In the genomic region with DNA sequence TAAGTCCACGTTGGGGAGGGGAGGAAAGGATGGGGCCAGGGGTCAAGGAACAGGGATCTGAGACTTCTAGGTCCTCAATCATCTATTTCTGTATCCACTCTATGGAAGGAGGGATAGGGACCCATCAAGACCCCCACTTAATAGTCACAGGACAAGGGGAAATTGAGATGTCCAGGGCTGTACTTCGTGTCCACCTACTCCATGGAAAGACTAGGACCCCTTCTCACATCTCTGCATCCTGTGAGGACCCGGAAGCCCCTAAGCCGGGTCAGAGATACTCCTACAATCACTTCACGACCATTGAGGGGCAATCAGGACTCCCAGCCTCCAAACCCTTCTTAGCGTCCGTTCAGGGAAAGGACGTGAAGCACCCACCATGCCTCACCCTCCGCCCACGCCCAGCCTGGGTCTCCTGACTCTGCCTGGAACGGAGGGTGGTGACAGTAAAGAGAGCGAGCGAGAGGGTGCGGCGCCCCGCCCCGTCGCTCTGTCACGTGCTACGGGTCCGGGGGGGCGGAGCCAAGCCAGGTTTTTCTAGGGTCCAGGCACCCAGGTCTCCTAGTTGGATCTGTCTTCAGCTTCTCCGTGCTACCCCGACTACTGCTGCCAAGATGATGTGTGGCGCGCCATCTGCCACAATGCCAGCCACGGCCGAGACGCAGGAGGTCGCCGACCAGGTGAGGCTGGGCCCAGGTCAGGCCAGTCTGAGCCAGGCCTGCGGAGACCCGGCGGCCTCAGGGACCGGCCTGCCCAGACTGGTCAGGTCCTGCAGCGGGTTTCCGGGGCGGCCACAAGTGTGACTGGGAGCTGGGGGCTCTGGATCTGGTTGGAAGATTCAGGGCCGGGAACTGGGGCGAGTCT, we compare ENCODE assay signal across 8 mouse cellular contexts. TPM values are rescaled to one million over a fixed set of nuclear protein-coding genes. Genes with fewer than 3 reads are reported as not detected.
DNase-seq lines count a peak whose midpoint lies in the region; ATAC-seq and TF ChIP-seq lines count a peak whose summit lies in the region.

Gene Cstb (plus strand): TSS at position 489 of the 861 bp plus-strand sequence.

- peak within 1 kb of the TSS; percentile 84 for H3K4me2 ChIP-seq in lung, embryonic 16.5 days (ENCODE audit: low read depth, low read length)

- peak within 1 kb of the TSS; percentile 83 for H3K4me3 ChIP-seq in hindbrain, embryonic 10.5 days
- peak within 1 kb of the TSS; percentile 96 for H3K4me3 ChIP-seq in lung, embryonic 16.5 days (ENCODE audit: low read length)
- peak within 1 kb of the TSS; percentile 94 for H3K4me3 ChIP-seq in thymus, adult 2 months (ENCODE audit: control insufficient read depth, insufficient read depth, low read length)

- H3K27ac ChIP-seq in hindbrain, embryonic 10.5 days: peak within 1 kb of the TSS; percentile 92
- peak within 1 kb of the TSS; percentile 85 for H3K27ac ChIP-seq in lung, embryonic 16.5 days (ENCODE audit: low read length)
- no peak within 1 kb of the TSS for H3K27ac ChIP-seq in thymus, adult 2 months (ENCODE audit: control insufficient read depth, insufficient read depth, low read length)

- H3K4me1 ChIP-seq in hindbrain, embryonic 10.5 days (replicated peaks): peaks cover 23% of the 10 kb centered on the region
- H3K4me1 ChIP-seq in lung, embryonic 16.5 days (replicated peaks; ENCODE audit: control insufficient read depth, insufficient read depth, low read length): 0 out of 2 replicates have a peak, but pooled peaks cover 2% of the 10 kb centered on the region
- peaks cover 21% of the 10 kb centered on the region for H3K4me1 ChIP-seq in thymus, adult 2 months (replicated peaks; ENCODE audit: control insufficient read depth, insufficient read depth, low read length)

- ATAC-seq in lung, embryonic 16.5 days (ENCODE audit: low read depth): peak; percentile 96

- 2% methylated on average over 40 of the region's 40 CpGs for WGBS in hindbrain, embryonic 10.5 days
- 2% methylated on average over 40 of the region's 40 CpGs for WGBS in lung, embryonic 16.5 days
- 2% methylated on average over 40 of the region's 40 CpGs for WGBS in thymus, adult 2 months

- DNase-seq in Muller cell, postnatal 12 days (ENCODE audit: inconsistent ontology term): peak; percentile 95
- peak; percentile 88 for DNase-seq in cerebellum, adult 9-11 months
- peak; percentile 72 to 91 for DNase-seq in frontal cortex, adult 2 months (ENCODE audit: extremely low spot score in 1 of 2, low spot score in 1 of 2)
- DNase-seq in hindbrain, embryonic 10.5 days (ENCODE audit: low spot score): peak; percentile 86
- peak; percentile 92 for DNase-seq in layer of hippocampus, adult 9-11 months
- DNase-seq in ovary, adult 18-20 months (ENCODE audit: low spot score): peak; percentile 72
- DNase-seq in thymus, adult 2 months: peak; percentile 90

- peak; percentile 63; the same call in 1 of the 2 replicates for TF ChIP-seq POLR2A in thymus, adult 2 months (IDR thresholded peaks at IDR 0.05; ENCODE audit: control insufficient read depth, extremely low read depth, insufficient read depth, low read length, poor library complexity)

- H3K9me3 ChIP-seq in hindbrain, embryonic 10.5 days: no peaks in the 10 kb centered on the region
- no peaks in the 10 kb centered on the region for H3K9me3 ChIP-seq in lung, embryonic 16.5 days (ENCODE audit: control insufficient read depth, low read length)

- TF ChIP-seq CTCF in thymus, adult 2 months (IDR thresholded peaks at IDR 0.05; ENCODE audit: borderline replicate concordance, control insufficient read depth, extremely low read depth, insufficient read depth, low read length, poor library complexity): no peak

- H3K27me3 ChIP-seq in hindbrain, embryonic 10.5 days (ENCODE audit: insufficient read depth, poor library complexity, severe bottlenecking): no peaks in the 10 kb centered on the region
- H3K27me3 ChIP-seq in lung, embryonic 16.5 days (ENCODE audit: control insufficient read depth, insufficient read depth, low read depth, low read length): no peaks in the 10 kb centered on the region
- H3K27me3 ChIP-seq in thymus, adult 2 months (ENCODE audit: control insufficient read depth, insufficient read depth, low read length): no peaks in the 10 kb centered on the region

- peaks cover 21% of the 10 kb centered on the region for H3K36me3 ChIP-seq in hindbrain, embryonic 10.5 days
- peaks cover 17% of the 10 kb centered on the region for H3K36me3 ChIP-seq in lung, embryonic 16.5 days (ENCODE audit: control insufficient read depth, insufficient read depth, low read length)
- H3K36me3 ChIP-seq in thymus, adult 2 months (ENCODE audit: control insufficient read depth, insufficient read depth, low read length): peaks cover 6% of the 10 kb centered on the region; the same call in 1 of the 2 replicates

- H3K9ac ChIP-seq in lung, embryonic 16.5 days (ENCODE audit: low read length): peak within 1 kb of the TSS; percentile 93

RNA-seq across cellular contexts. Expression of gene Cstb, which starts in this region (rescaled TPM):
- polyA plus RNA-seq in frontal cortex, adult 2 months (2012; rRNA removed): 69.5 and 75.2 TPM in 2 replicates
- 117 and 129 TPM in 2 replicates for polyA plus RNA-seq in hindbrain, embryonic 10.5 days (2016; fragmentation: Nextera tagmentation; extraction: Ambion mirVana)
- polyA plus RNA-seq in lung, embryonic 16.5 days (2015; fragmentation: Nextera tagmentation; extraction: Ambion mirVana): 240 and 270 TPM in 2 replicates
- 212 and 247 TPM in 2 replicates for polyA plus RNA-seq in thymus, adult 2 months (2012; rRNA removed)
